Comparison of ENCODE assay signal across 28 mouse cellular contexts in the genomic region with DNA sequence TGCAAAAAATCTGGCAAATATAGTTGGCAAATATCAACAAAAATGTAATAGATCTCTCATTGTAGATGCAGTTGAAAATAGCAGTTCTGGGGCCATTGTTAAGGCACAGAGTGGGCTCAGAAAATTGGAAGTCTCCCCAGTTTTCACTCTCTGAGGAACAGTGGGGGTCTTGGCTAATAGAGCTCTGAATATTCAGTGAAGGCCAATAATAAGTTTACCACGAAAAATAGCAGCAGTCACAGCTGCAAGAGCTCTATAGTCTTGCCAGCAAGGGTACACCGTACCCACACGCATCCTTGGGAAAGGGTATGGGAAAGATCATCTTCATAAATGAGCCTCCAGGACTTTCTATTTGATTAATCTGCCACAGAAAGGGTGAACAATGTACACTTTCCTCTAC.
A peak's percentile ranks its signal among the peaks of the same experiment; 100 is the strongest.
DNase-seq lines count a peak whose midpoint lies in the region; ATAC-seq and TF ChIP-seq lines count a peak whose summit lies in the region.
"Had no signal": no experiment of that assay in that cellular context is flagged by ENCODE, and none has a peak within 500 bp of the region (broad histone marks: within the 10 kb centered on the region; RNA-seq: fewer than 3 reads in every experiment).

No protein-coding gene starts in this region.

- H3K4me3 ChIP-seq in forebrain, embryonic 14.5 days (ENCODE audit: low read depth, low read length) = no peak overlapping the region
- H3K4me3 ChIP-seq in forebrain, embryonic 12.5 days (replicated peaks) = no peak overlapping the region
- H3K4me3 ChIP-seq in hindbrain, postnatal 0 days (ENCODE audit: low read length) = no peak overlapping the region
- no peak overlapping the region for H3K4me3 ChIP-seq in hindbrain, embryonic 13.5 days
- no peak overlapping the region for H3K4me3 ChIP-seq in forebrain, embryonic 16.5 days (replicated peaks; ENCODE audit: low read length)
- no peak overlapping the region for H3K4me3 ChIP-seq in midbrain, embryonic 16.5 days (ENCODE audit: low read depth, low read length)
- H3K4me3 ChIP-seq: heart, embryonic 13.5 days; intestine, embryonic 15.5 days; layer of hippocampus, adult 2 months; limb, embryonic 10.5 days; limb, embryonic 15.5 days; liver, embryonic 13.5 days; megakaryocyte, embryonic 14.5 days; neural tube, embryonic 15.5 days; stomach, embryonic 15.5 days had no signal

- no peak overlapping the region for H3K4me2 ChIP-seq in forebrain, embryonic 14.5 days (ENCODE audit: low read length)
- no peak overlapping the region for H3K4me2 ChIP-seq in forebrain, embryonic 12.5 days
- no peak overlapping the region for H3K4me2 ChIP-seq in hindbrain, postnatal 0 days (ENCODE audit: low read depth, low read length)
- H3K4me2 ChIP-seq in hindbrain, embryonic 13.5 days = no peak overlapping the region
- H3K4me2 ChIP-seq in forebrain, embryonic 16.5 days (ENCODE audit: low read length) = no peak overlapping the region
- no peak overlapping the region for H3K4me2 ChIP-seq in midbrain, embryonic 16.5 days (ENCODE audit: low read length)
- H3K4me2 ChIP-seq: heart, embryonic 13.5 days; intestine, embryonic 15.5 days; limb, embryonic 15.5 days; liver, embryonic 13.5 days; neural tube, embryonic 15.5 days; stomach, embryonic 15.5 days had no signal

- H3K27me3 ChIP-seq in forebrain, embryonic 14.5 days (replicated peaks; ENCODE audit: control insufficient read depth, insufficient read depth, low read length) = no peaks in the 10 kb centered on the region
- H3K27me3 ChIP-seq in forebrain, embryonic 12.5 days = no peaks in the 10 kb centered on the region
- H3K27me3 ChIP-seq in hindbrain, postnatal 0 days (ENCODE audit: insufficient read depth, low read length) = no peaks in the 10 kb centered on the region
- H3K27me3 ChIP-seq in hindbrain, embryonic 13.5 days = no peaks in the 10 kb centered on the region
- no peaks in the 10 kb centered on the region for H3K27me3 ChIP-seq in forebrain, embryonic 16.5 days (replicated peaks; ENCODE audit: control insufficient read depth, insufficient read depth, low read length)
- no peaks in the 10 kb centered on the region for H3K27me3 ChIP-seq in midbrain, embryonic 16.5 days (ENCODE audit: control insufficient read depth, insufficient read depth, low read depth, low read length)
- H3K27me3 ChIP-seq: heart, embryonic 13.5 days; intestine, embryonic 15.5 days; limb, embryonic 15.5 days; liver, embryonic 13.5 days; megakaryocyte, embryonic 14.5 days; neural tube, embryonic 15.5 days; stomach, embryonic 15.5 days had no signal

- peak; percentile 77 for DNase-seq in forebrain, embryonic 14.5 days (ENCODE audit: low spot score)
- peak; percentile 58 for DNase-seq in hindbrain, postnatal 0 days (ENCODE audit: low spot score)
- DNase-seq in yolk sac, embryonic 10.5 days (ENCODE audit: low spot score) = no peak
- DNase-seq: adrenal gland, postnatal 14 days; cerebellum, adult 18-20 months; gastrocnemius, postnatal 10 days; heart, postnatal 10 days; kidney, adult 2 months; kidney, postnatal 36 days; liver, embryonic 13.5 days; lung, adult 18-20 months; lung, postnatal 4 days; retina, postnatal 1 day; right cerebral cortex, postnatal 14 days had no signal

- ATAC-seq in forebrain, embryonic 14.5 days = peak; percentile 77
- ATAC-seq in forebrain, embryonic 12.5 days (ENCODE audit: low FRiP score) = no peak
- ATAC-seq in hindbrain, postnatal 0 days = 0 out of 2 replicates have a peak, but pooled peaks have one; percentile 43
- no peak for ATAC-seq in hindbrain, embryonic 13.5 days (ENCODE audit: low FRiP score)
- peak; percentile 82 for ATAC-seq in forebrain, embryonic 16.5 days
- ATAC-seq in midbrain, embryonic 16.5 days = peak; percentile 56; the same call in 1 of the 2 replicates
- ATAC-seq: CD4-positive, CD25-positive, alpha-beta regulatory T cell, adult 4 months; intestine, embryonic 15.5 days; lung, postnatal 0 days had no signal

- H3K36me3 ChIP-seq in forebrain, embryonic 14.5 days (ENCODE audit: control insufficient read depth, insufficient read depth, low read length) = no peaks in the 10 kb centered on the region
- no peaks in the 10 kb centered on the region for H3K36me3 ChIP-seq in forebrain, embryonic 12.5 days (replicated peaks)
- no peaks in the 10 kb centered on the region for H3K36me3 ChIP-seq in hindbrain, postnatal 0 days (ENCODE audit: insufficient read depth, low read length)
- H3K36me3 ChIP-seq in hindbrain, embryonic 13.5 days = no peaks in the 10 kb centered on the region
- no peaks in the 10 kb centered on the region for H3K36me3 ChIP-seq in forebrain, embryonic 16.5 days (ENCODE audit: control insufficient read depth, insufficient read depth)
- H3K36me3 ChIP-seq in midbrain, embryonic 16.5 days (ENCODE audit: control insufficient read depth, insufficient read depth, low read length) = no peaks in the 10 kb centered on the region
- H3K36me3 ChIP-seq: heart, embryonic 13.5 days; intestine, embryonic 15.5 days; limb, embryonic 10.5 days; limb, embryonic 15.5 days; liver, embryonic 13.5 days; neural tube, embryonic 15.5 days; stomach, embryonic 15.5 days had no signal

- TF ChIP-seq CTCF in hindbrain, postnatal 0 days (IDR thresholded peaks at IDR 0.05; ENCODE audit: low read depth) = no peak

- H3K9ac ChIP-seq in forebrain, embryonic 14.5 days (ENCODE audit: low read length) = no peak overlapping the region
- no peak overlapping the region for H3K9ac ChIP-seq in forebrain, embryonic 12.5 days
- H3K9ac ChIP-seq in hindbrain, postnatal 0 days (replicated peaks; ENCODE audit: low read length) = no peak overlapping the region
- no peak overlapping the region for H3K9ac ChIP-seq in hindbrain, embryonic 13.5 days
- H3K9ac ChIP-seq in forebrain, embryonic 16.5 days (replicated peaks; ENCODE audit: low read depth, low read length) = no peak overlapping the region
- H3K9ac ChIP-seq in midbrain, embryonic 16.5 days (ENCODE audit: low read depth, low read length) = no peak overlapping the region
- H3K9ac ChIP-seq: heart, embryonic 13.5 days; intestine, embryonic 15.5 days; limb, embryonic 15.5 days; liver, embryonic 13.5 days; neural tube, embryonic 15.5 days; stomach, embryonic 15.5 days had no signal

- no peaks in the 10 kb centered on the region for H3K9me3 ChIP-seq in forebrain, embryonic 14.5 days (replicated peaks; ENCODE audit: control insufficient read depth, low read length)
- H3K9me3 ChIP-seq in forebrain, embryonic 12.5 days = no peaks in the 10 kb centered on the region
- H3K9me3 ChIP-seq in hindbrain, postnatal 0 days (ENCODE audit: low read length) = no peaks in the 10 kb centered on the region
- H3K9me3 ChIP-seq in hindbrain, embryonic 13.5 days = no peaks in the 10 kb centered on the region
- H3K9me3 ChIP-seq in forebrain, embryonic 16.5 days (ENCODE audit: control insufficient read depth, low read length) = no peaks in the 10 kb centered on the region
- H3K9me3 ChIP-seq in midbrain, embryonic 16.5 days (replicated peaks; ENCODE audit: control insufficient read depth, low read length, poor library complexity, severe bottlenecking) = no peaks in the 10 kb centered on the region
- H3K9me3 ChIP-seq: heart, embryonic 13.5 days; intestine, embryonic 15.5 days; limb, embryonic 10.5 days; limb, embryonic 15.5 days; liver, embryonic 13.5 days; megakaryocyte, embryonic 14.5 days; neural tube, embryonic 15.5 days; stomach, embryonic 15.5 days had no signal

- no peaks in the 10 kb centered on the region for H3K4me1 ChIP-seq in forebrain, embryonic 14.5 days (ENCODE audit: control insufficient read depth, insufficient read depth, low read length)
- no peaks in the 10 kb centered on the region for H3K4me1 ChIP-seq in forebrain, embryonic 12.5 days
- H3K4me1 ChIP-seq in hindbrain, postnatal 0 days (ENCODE audit: insufficient read depth, low read length) = no peaks in the 10 kb centered on the region
- no peaks in the 10 kb centered on the region for H3K4me1 ChIP-seq in hindbrain, embryonic 13.5 days (replicated peaks)
- H3K4me1 ChIP-seq in forebrain, embryonic 16.5 days (replicated peaks; ENCODE audit: control insufficient read depth, insufficient read depth, low read length) = no peaks in the 10 kb centered on the region
- H3K4me1 ChIP-seq in midbrain, embryonic 16.5 days (ENCODE audit: control insufficient read depth, insufficient read depth, low read length) = no peaks in the 10 kb centered on the region
- H3K4me1 ChIP-seq: heart, embryonic 13.5 days; intestine, embryonic 15.5 days; limb, embryonic 10.5 days; limb, embryonic 15.5 days; liver, embryonic 13.5 days; megakaryocyte, embryonic 14.5 days; neural tube, embryonic 15.5 days; stomach, embryonic 15.5 days had no signal

- H3K27ac ChIP-seq in forebrain, embryonic 14.5 days (ENCODE audit: low read depth, low read length) = peak overlapping the region; percentile 1; the same call in 1 of the 2 replicates
- H3K27ac ChIP-seq in forebrain, embryonic 12.5 days = no peak overlapping the region
- no peak overlapping the region for H3K27ac ChIP-seq in hindbrain, postnatal 0 days
- no peak overlapping the region for H3K27ac ChIP-seq in hindbrain, embryonic 13.5 days
- no peak overlapping the region for H3K27ac ChIP-seq in forebrain, embryonic 16.5 days (ENCODE audit: low read length)
- H3K27ac ChIP-seq in midbrain, embryonic 16.5 days (ENCODE audit: low read length) = no peak overlapping the region
- H3K27ac ChIP-seq: heart, embryonic 13.5 days; intestine, embryonic 15.5 days; layer of hippocampus, adult 2 months; limb, embryonic 10.5 days; limb, embryonic 15.5 days; liver, embryonic 13.5 days; neural tube, embryonic 15.5 days; stomach, embryonic 15.5 days had no signal

- WGBS in forebrain, embryonic 14.5 days = 27% methylated on average over 3 of the region's 3 CpGs
- 65% methylated on average over 3 of the region's 3 CpGs for WGBS in forebrain, embryonic 12.5 days
- WGBS in hindbrain, postnatal 0 days = 41% methylated on average over 3 of the region's 3 CpGs
- WGBS in hindbrain, embryonic 13.5 days = 70% methylated on average over 3 of the region's 3 CpGs
- WGBS in forebrain, embryonic 16.5 days = 30% methylated on average over 3 of the region's 3 CpGs
- WGBS in midbrain, embryonic 16.5 days = 46% methylated on average over 3 of the region's 3 CpGs

Comparison
In these comparisons a context has a peak if more than half of its experiments do, and no peak if none do; other contexts are left out.
1. ATAC-seq: peak in forebrain, embryonic 14.5 days (single experiment), hindbrain, postnatal 0 days (single experiment), forebrain, embryonic 16.5 days (single experiment) and midbrain, embryonic 16.5 days (single experiment); none in forebrain, embryonic 12.5 days (single experiment) and hindbrain, embryonic 13.5 days (single experiment).